Mouse (Mus musculus) forebrain, embryonic 14.5 days (tissue): ENCODE measurements around the gene Ppid. TPM values are rescaled to one million over a fixed set of nuclear protein-coding genes. Genes with fewer than 3 reads are reported as not detected.

ENCODE experiments used
- ATAC-seq: fragments of 200-750 bp; cut with Nextera tagmentation; 2 replicates; pipeline ENCODE4 v1.8.0; 2017; ENCODE audit warnings: mild to moderate bottlenecking, moderate library complexity
- DNase-seq: peaks from one replicate; pipeline ENCODE4 v3.0.0-alpha.2; 2015; ENCODE audit warnings: low spot score
- H3K27ac ChIP-seq: fragments of 300-500 bp; sonication (generic); 2 replicates; pipeline ENCODE4 v1.5.1; 2014; ENCODE audit warnings: low read depth, mild to moderate bottlenecking, control low read depth, low read length, moderate library complexity
- H3K27me3 ChIP-seq: fragments of 300-500 bp; sonication (generic); replicated peaks from 2 replicates; pipeline ENCODE4 v1.6.1; 2014; ENCODE audit warnings: low read length, control low read depth, mixed read lengths; ENCODE audit not compliant: control insufficient read depth, insufficient read depth
- H3K36me3 ChIP-seq: fragments of 300-500 bp; sonication (generic); 2 replicates; pipeline ENCODE4 v1.6.1; 2014; ENCODE audit warnings: low read length, control low read depth; ENCODE audit not compliant: control insufficient read depth, insufficient read depth
- H3K4me1 ChIP-seq: fragments of 300-500 bp; sonication (generic); 2 replicates; pipeline ENCODE4 v1.6.1; 2014; ENCODE audit warnings: antibody characterized with exemption, low read length, control low read depth; ENCODE audit not compliant: control insufficient read depth, insufficient read depth
- H3K4me2 ChIP-seq: fragments of 300-500 bp; sonication (generic); 2 replicates; pipeline ENCODE4 v1.6.1; 2014; ENCODE audit warnings: mild to moderate bottlenecking, control low read depth, low read length
- H3K4me3 ChIP-seq: fragments of 300-500 bp; sonication (generic); 2 replicates; pipeline ENCODE4 v1.5.1; 2014; ENCODE audit warnings: low read depth, low read length, control low read depth
- H3K9ac ChIP-seq: fragments of 300-500 bp; sonication (generic); 2 replicates; pipeline ENCODE4 v1.6.1; 2014; ENCODE audit warnings: mild to moderate bottlenecking, low read length, control low read depth, moderate library complexity
- H3K9me3 ChIP-seq: fragments of 300-500 bp; sonication (generic); replicated peaks from 2 replicates; pipeline ENCODE4 v1.6.1; 2016; ENCODE audit warnings: low read length, control low read depth, mixed read lengths; ENCODE audit not compliant: control insufficient read depth
- WGBS: fragments of 180-500 bp; shearing (Covaris S2); extraction: QIAGEN DNeasy Blood & Tissue Kit; methylation state at CpG from one replicate; pipeline ENCODE4 v1.1.7; 2014; 5-methylcytosine and 5-hydroxymethylcytosine counted together
- polyA plus RNA-seq: library from polyadenylated mRNA; unstranded; fragments of >200 nt; fragmentation: Nextera tagmentation; extraction: Ambion mirVana; gene quantifications from 2 replicates; pipeline ENCODE4 v1.2.1, GENCODE M21; 2014

The Ppid gene
- polyA plus RNA-seq, 1 experiment from 2014 or later: 163 TPM

- Histone ChIP-seq H3K27me3 (no peaks in the 10 kb centered on the region), H3K27ac (no peak overlapping the region), H3K9ac (no peak overlapping the region), H3K4me3 (no peak overlapping the region), H3K9me3 (no peaks in the 10 kb centered on the region), H3K36me3 (no peaks in the 10 kb centered on the region), H3K4me2 (no peak overlapping the region), H3K4me1 (no peaks in the 10 kb centered on the region; the same call in 1 of the 2 replicates)
- DNase-seq (peak; percentile 9), ATAC-seq (no peak; the same call in 1 of the 2 replicates)
- 35% methylated on average over 5 of the region's 5 CpGs for WGBS
Observed at GRCm38 (mm10) chr3:79576865-79577264, 14.3 kb upstream of the Ppid start.

GRCm38 (mm10) chr3:79577606-79578005, 13.5 kb upstream of the Ppid start:
- Histone ChIP-seq H3K27me3 (no peaks in the 10 kb centered on the region), H3K27ac (no peak overlapping the region), H3K9me3 (no peaks in the 10 kb centered on the region), H3K9ac (no peak overlapping the region), H3K4me2 (no peak overlapping the region), H3K4me3 (no peak overlapping the region), H3K4me1 (no peaks in the 10 kb centered on the region; the same call in 1 of the 2 replicates), H3K36me3 (no peaks in the 10 kb centered on the region)
- DNase-seq (no peak), ATAC-seq (no peak)
- WGBS: 90% methylated on average over 6 of the region's 6 CpGs

GRCm38 (mm10) chr3:79578164-79578563, 13.0 kb upstream of the Ppid start:
- ATAC-seq: no peak

GRCm38 (mm10) chr3:79579891-79580575, 11.1 kb upstream of the Ppid start:
- H3K4me1 ChIP-seq: no peaks in the 10 kb centered on the region; the same call in 1 of the 2 replicates
- H3K36me3 ChIP-seq: no peaks in the 10 kb centered on the region
- no peak overlapping the region for H3K27ac ChIP-seq
- no peaks in the 10 kb centered on the region for H3K9me3 ChIP-seq
- ATAC-seq (no peak), DNase-seq (no peak)
- WGBS: 72% methylated on average over 5 of the region's 5 CpGs
- no peak overlapping the region for H3K4me2 ChIP-seq
- no peak overlapping the region for H3K9ac ChIP-seq
- H3K4me3 ChIP-seq: no peak overlapping the region
- H3K27me3 ChIP-seq: no peaks in the 10 kb centered on the region

More at GRCm38 (mm10) chr3:79578164-79578563, 13.0 kb upstream of the Ppid start:
- Histone ChIP-seq H3K4me1 (no peaks in the 10 kb centered on the region; the same call in 1 of the 2 replicates), H3K9me3 (no peaks in the 10 kb centered on the region), H3K9ac (no peak overlapping the region), H3K36me3 (no peaks in the 10 kb centered on the region), H3K27ac (no peak overlapping the region), H3K27me3 (no peaks in the 10 kb centered on the region), H3K4me3 (no peak overlapping the region), H3K4me2 (no peak overlapping the region)
- 76% methylated on average over 6 of the region's 6 CpGs for WGBS
- no peak for DNase-seq

- 0% methylated on average over 6 of the region's 6 CpGs for WGBS
- Histone ChIP-seq H3K4me2 (0 out of 2 replicates have a peak overlapping the region, but pooled peaks have one; percentile 16), H3K9me3 (no peaks in the 10 kb centered on the region), H3K27me3 (0 out of 2 replicates have a peak, but pooled peaks cover 3% of the 10 kb centered on the region), H3K36me3 (no peaks in the 10 kb centered on the region), H3K4me1 (peaks cover 3% of the 10 kb centered on the region; the same call in 1 of the 2 replicates), H3K9ac (no peak overlapping the region), H3K4me3 (no peak overlapping the region), H3K27ac (no peak overlapping the region)
- ATAC-seq: peak; percentile 76
- peak; percentile 94 for DNase-seq
Observed at GRCm38 (mm10) chr3:79586804-79587203, 4.3 kb upstream of the Ppid start.

GRCm38 (mm10) chr3:79589671-79590070, 1.5 kb upstream of the Ppid start:
- no peak for ATAC-seq
- H3K4me2 ChIP-seq: no peak overlapping the region
- no peak overlapping the region for H3K4me3 ChIP-seq
- peaks cover 12% of the 10 kb centered on the region for H3K36me3 ChIP-seq
- WGBS: 86% methylated on average over 2 of the region's 2 CpGs
- no peak overlapping the region for H3K9ac ChIP-seq
- H3K27me3 ChIP-seq: 0 out of 2 replicates have a peak, but pooled peaks cover 3% of the 10 kb centered on the region
- no peak overlapping the region for H3K27ac ChIP-seq
- H3K4me1 ChIP-seq: peaks cover 10% of the 10 kb centered on the region
- no peaks in the 10 kb centered on the region for H3K9me3 ChIP-seq
- no peak for DNase-seq

- peak; percentile 10 for ATAC-seq
Observed at GRCm38 (mm10) chr3:79591793-79592471, 790 bp downstream of the Ppid start.

GRCm38 (mm10) chr3:79595468-79595867, 4.3 kb downstream of the Ppid start:
- ATAC-seq (no peak), DNase-seq (no peak)
- Histone ChIP-seq H3K9me3 (no peaks in the 10 kb centered on the region), H3K4me3 (no peak overlapping the region), H3K27me3 (no peaks in the 10 kb centered on the region), H3K4me1 (peaks cover 10% of the 10 kb centered on the region), H3K36me3 (peaks cover 62% of the 10 kb centered on the region), H3K4me2 (no peak overlapping the region), H3K9ac (no peak overlapping the region), H3K27ac (no peak overlapping the region)
- 90% methylated on average over 7 of the region's 7 CpGs for WGBS

More at GRCm38 (mm10) chr3:79591793-79592471, 790 bp downstream of the Ppid start:
- DNase-seq: no peak
- Histone ChIP-seq H3K4me3 (peak overlapping the region; percentile 84), H3K9ac (peak overlapping the region; percentile 84), H3K27ac (peak overlapping the region; percentile 52; the same call in 1 of the 2 replicates), H3K4me1 (peaks cover 10% of the 10 kb centered on the region), H3K9me3 (no peaks in the 10 kb centered on the region), H3K36me3 (peaks cover 34% of the 10 kb centered on the region), H3K27me3 (0 out of 2 replicates have a peak, but pooled peaks cover 3% of the 10 kb centered on the region), H3K4me2 (peak overlapping the region; percentile 90)
- WGBS: 4% methylated on average over 15 of the region's 15 CpGs

- no peaks in the 10 kb centered on the region for H3K9me3 ChIP-seq
- H3K27me3 ChIP-seq: no peaks in the 10 kb centered on the region
- no peaks in the 10 kb centered on the region for H3K4me1 ChIP-seq
- H3K4me2 ChIP-seq: no peak overlapping the region
- no peak overlapping the region for H3K27ac ChIP-seq
- ATAC-seq: no peak
- no peak overlapping the region for H3K4me3 ChIP-seq
- peaks cover 57% of the 10 kb centered on the region for H3K36me3 ChIP-seq
- DNase-seq: no peak
- WGBS: 89% methylated on average over 2 of the region's 2 CpGs
- H3K9ac ChIP-seq: no peak overlapping the region
Observed at GRCm38 (mm10) chr3:79609886-79610285, 18.7 kb downstream of the Ppid start.
